Mouse (Mus musculus): Measurements from ENCODE around the gene 5730522E02Rik.

Gene 5730522E02Rik

GRCm38 (mm10) chr11:26128385-26128784 lies 82.2 kb downstream of the 5730522E02Rik start:
- no peak for DNase-seq (ENCODE audit: low read depth, low spot score)

- no peak for DNase-seq (ENCODE audit: low read depth, low spot score)
Measured at GRCm38 (mm10) chr11:26125923-26126322, 84.6 kb downstream of the 5730522E02Rik start.

- peak; percentile 63 for DNase-seq (ENCODE audit: low read depth, low spot score)
Measured at GRCm38 (mm10) chr11:26120781-26121557, 89.6 kb downstream of the 5730522E02Rik start.

- DNase-seq (ENCODE audit: low read depth, low spot score) = no peak
Measured at GRCm38 (mm10) chr11:26117651-26118050, 92.9 kb downstream of the 5730522E02Rik start.

- DNase-seq (ENCODE audit: low read depth, low spot score) = no peak
Measured at GRCm38 (mm10) chr11:26112206-26112605, 98.4 kb downstream of the 5730522E02Rik start.

GRCm38 (mm10) chr11:26108647-26109046 lies 101.9 kb downstream of the 5730522E02Rik start:
- peak; percentile 64 for DNase-seq (ENCODE audit: low read depth, low spot score)

GRCm38 (mm10) chr11:26104680-26105079 lies 105.9 kb downstream of the 5730522E02Rik start:
- no peak for DNase-seq (ENCODE audit: low read depth, low spot score)

GRCm38 (mm10) chr11:26103698-26104097 lies 106.9 kb downstream of the 5730522E02Rik start:
- no peak for DNase-seq (ENCODE audit: low read depth, low spot score)

GRCm38 (mm10) chr11:26102878-26103277 lies 107.7 kb downstream of the 5730522E02Rik start:
- DNase-seq (ENCODE audit: low read depth, low spot score) = no peak

GRCm38 (mm10) chr11:26100077-26100476 lies 110.5 kb downstream of the 5730522E02Rik start:
- DNase-seq (ENCODE audit: low read depth, low spot score) = no peak

GRCm38 (mm10) chr11:26098933-26099332 lies 111.6 kb downstream of the 5730522E02Rik start:
- no peak for DNase-seq (ENCODE audit: low read depth, low spot score)

- DNase-seq (ENCODE audit: low read depth, low spot score) = no peak
Measured at GRCm38 (mm10) chr11:26096095-26096494, 114.5 kb downstream of the 5730522E02Rik start.

- DNase-seq (ENCODE audit: low read depth, low spot score) = no peak
Measured at GRCm38 (mm10) chr11:26088993-26089392, 121.6 kb downstream of the 5730522E02Rik start.

GRCm38 (mm10) chr11:26086679-26087078 lies 123.9 kb downstream of the 5730522E02Rik start:
- no peak for DNase-seq (ENCODE audit: low read depth, low spot score)

GRCm38 (mm10) chr11:26085380-26086035 lies 125.1 kb downstream of the 5730522E02Rik start:
- DNase-seq (ENCODE audit: low read depth, low spot score) = no peak

- no peak for DNase-seq (ENCODE audit: low read depth, low spot score)
Measured at GRCm38 (mm10) chr11:26076335-26076734, 134.2 kb downstream of the 5730522E02Rik start.

- DNase-seq (ENCODE audit: low read depth, low spot score) = no peak
Measured at GRCm38 (mm10) chr11:26075536-26075935, 135.0 kb downstream of the 5730522E02Rik start.

GRCm38 (mm10) chr11:26073638-26074294 lies 136.8 kb downstream of the 5730522E02Rik start:
- peak; percentile 58 for DNase-seq (ENCODE audit: low read depth, low spot score)

GRCm38 (mm10) chr11:26072101-26072500 lies 138.5 kb downstream of the 5730522E02Rik start:
- no peak for DNase-seq (ENCODE audit: low read depth, low spot score)

- DNase-seq (ENCODE audit: low read depth, low spot score) = no peak
Measured at GRCm38 (mm10) chr11:26063252-26063651, 147.3 kb downstream of the 5730522E02Rik start.

- no peak for DNase-seq (ENCODE audit: low read depth, low spot score)
Measured at GRCm38 (mm10) chr11:26061471-26062137, 149.0 kb downstream of the 5730522E02Rik start.

- DNase-seq (ENCODE audit: low read depth, low spot score) = no peak
Measured at GRCm38 (mm10) chr11:26013527-26013926, 197.0 kb downstream of the 5730522E02Rik start.
